Mouse (Mus musculus) embryonic facial prominence, embryonic 10.5 days (tissue): ENCODE results near the gene Olfr357. TPM values are rescaled to one million over a fixed set of nuclear protein-coding genes. Genes with fewer than 3 reads are reported as not detected.

Experiments used
- DNase-seq: peaks from one replicate; pipeline ENCODE4 v3.0.0-alpha.2; 2017; ENCODE audit warnings: low spot score
- H3K27ac ChIP-seq: fragments of 300-500 bp; sonication (generic); replicated peaks from 2 replicates; pipeline ENCODE4 v1.5.1; 2016; ENCODE audit warnings: mild to moderate bottlenecking
- H3K27me3 ChIP-seq: fragments of 300-500 bp; sonication (generic); replicated peaks from 2 replicates; pipeline ENCODE4 v1.6.1; 2016; ENCODE audit warnings: low read depth, mild to moderate bottlenecking; ENCODE audit not compliant: poor library complexity, severe bottlenecking
- H3K36me3 ChIP-seq: fragments of 300-500 bp; sonication (generic); replicated peaks from 2 replicates; pipeline ENCODE4 v1.6.1; 2016; ENCODE audit warnings: mild to moderate bottlenecking, moderate library complexity
- H3K4me1 ChIP-seq: fragments of 300-500 bp; sonication (generic); 2 replicates; pipeline ENCODE4 v1.6.1; 2016
- H3K4me3 ChIP-seq: fragments of 300-500 bp; sonication (generic); 2 replicates; pipeline ENCODE4 v1.5.1; 2016; ENCODE audit warnings: mild to moderate bottlenecking, moderate library complexity
- H3K9me3 ChIP-seq: fragments of 300-500 bp; sonication (generic); 2 replicates; pipeline ENCODE4 v1.6.1; 2016; ENCODE audit warnings: mild to moderate bottlenecking
- WGBS: fragments of 180-500 bp; shearing (Covaris S2); methylation state at CpG from one replicate; pipeline ENCODE4 v1.1.7; 2016; 5-methylcytosine and 5-hydroxymethylcytosine counted together
- polyA plus RNA-seq: library from polyadenylated mRNA; unstranded; fragments of >200 nt; fragmentation: Nextera tagmentation; extraction: Ambion mirVana; gene quantifications from 2 replicates; pipeline ENCODE4 v1.2.1, GENCODE M21; 2016

The Olfr357 gene
- not detected in 2 replicates for polyA plus RNA-seq

- H3K27ac ChIP-seq, result no peak within 1 kb of the TSS
- H3K27me3 ChIP-seq, result no peaks in the 10 kb centered on the region
- H3K4me3 ChIP-seq, result no peak within 1 kb of the TSS
- DNase-seq, result no peak
- H3K9me3 ChIP-seq, result peaks cover 18% of the 10 kb centered on the region; the same call in 1 of the 2 replicates
- H3K4me1 ChIP-seq, result no peaks in the 10 kb centered on the region
- no peaks in the 10 kb centered on the region for H3K36me3 ChIP-seq
- 58% methylated on average over 1 of the region's 1 CpGs for WGBS
Observed at GRCm38 (mm10) chr2:36993527-36993926, at the start of gene Olfr357. Olfr357 (plus strand) TSS chr2:36993827.

- 72% methylated on average over 1 of the region's 1 CpGs for WGBS
- no peak overlapping the region for H3K27ac ChIP-seq
Observed at GRCm38 (mm10) chr2:36997030-36997429, 3.4 kb downstream of the Olfr357 start.

GRCm38 (mm10) chr2:37009235-37009634 lies 15.6 kb downstream of the Olfr357 start, which contains the start of gene Olfr358:
Olfr358 (minus strand) TSS chr2:37009335.
- Histone ChIP-seq H3K27ac (no peak within 1 kb of the TSS), H3K9me3 (peaks cover 29% of the 10 kb centered on the region), H3K36me3 (no peaks in the 10 kb centered on the region), H3K4me3 (no peak within 1 kb of the TSS), H3K27me3 (no peaks in the 10 kb centered on the region), H3K4me1 (no peaks in the 10 kb centered on the region)
- DNase-seq, result no peak

More at GRCm38 (mm10) chr2:36997030-36997429, 3.4 kb downstream of the Olfr357 start:
- no peak for DNase-seq
- Histone ChIP-seq H3K9me3 (peaks cover 25% of the 10 kb centered on the region), H3K36me3 (no peaks in the 10 kb centered on the region), H3K4me3 (no peak overlapping the region), H3K27me3 (no peaks in the 10 kb centered on the region), H3K4me1 (no peaks in the 10 kb centered on the region)

Other genes starting within 250 kb of the Olfr357 start
- not detected in 2 replicates for gene Olfr348, start 209.6 kb upstream of the Olfr357 start, polyA plus RNA-seq
- not detected in 2 replicates for gene Olfr50, start 203.3 kb upstream of the Olfr357 start, polyA plus RNA-seq
- not detected in 2 replicates for gene Olfr3, start 176.8 kb upstream of the Olfr357 start, polyA plus RNA-seq
- not detected in 2 replicates for gene Olfr350, start 147.5 kb upstream of the Olfr357 start, polyA plus RNA-seq
- gene Olfr351, start 131.2 kb upstream of the Olfr357 start, polyA plus RNA-seq, result not detected in 2 replicates
- gene Olfr352, start 125.4 kb upstream of the Olfr357 start, polyA plus RNA-seq, result not detected in 2 replicates
- not detected in 2 replicates for gene Olfr353, start 100.9 kb upstream of the Olfr357 start, polyA plus RNA-seq
- not detected in 2 replicates for gene Olfr354, start 88.1 kb upstream of the Olfr357 start, polyA plus RNA-seq
- gene Olfr355, start 64.9 kb upstream of the Olfr357 start, polyA plus RNA-seq, result not detected in 2 replicates
- gene Olfr356, start 56.7 kb upstream of the Olfr357 start, polyA plus RNA-seq, result not detected in 2 replicates
- gene Olfr358, start 15.5 kb downstream of the Olfr357 start, polyA plus RNA-seq, result not detected in 2 replicates
- not detected in 2 replicates for gene Olfr360, start 71.9 kb downstream of the Olfr357 start, polyA plus RNA-seq
- not detected in 2 replicates for gene Olfr361, start 95.5 kb downstream of the Olfr357 start, polyA plus RNA-seq
- not detected in 2 replicates for gene Olfr362, start 124.1 kb downstream of the Olfr357 start, polyA plus RNA-seq
- gene Olfr364-ps1, start 145.5 kb downstream of the Olfr357 start, polyA plus RNA-seq, result not detected in 2 replicates
- not detected in 2 replicates for gene Olfr365, start 194.4 kb downstream of the Olfr357 start, polyA plus RNA-seq
- gene Olfr366, start 217.7 kb downstream of the Olfr357 start, polyA plus RNA-seq, result not detected in 2 replicates